Mouse (Mus musculus) stomach, postnatal 0 days (tissue): ENCODE results near the gene Cdh15. TPM values are rescaled to one million over a fixed set of nuclear protein-coding genes. Genes with fewer than 3 reads are reported as not detected.

Source experiments
- ATAC-seq: fragments of 200-750 bp; cut with Nextera tagmentation; 2 replicates; pipeline ENCODE4 v1.8.0; 2017; ENCODE audit not compliant: low FRiP score, low TSS enrichment
- DNase-seq: peaks from one replicate; pipeline ENCODE4 v3.0.0-alpha.2; 2016; ENCODE audit warnings: low spot score
- H3K27ac ChIP-seq: fragments of 300-500 bp; sonication (generic); replicated peaks from 2 replicates; pipeline ENCODE4 v1.5.1; 2014; ENCODE audit warnings: mild to moderate bottlenecking, control low read depth
- H3K27me3 ChIP-seq: fragments of 300-500 bp; sonication (generic); 2 replicates; pipeline ENCODE4 v1.6.1; 2014; ENCODE audit warnings: low read length; ENCODE audit not compliant: control insufficient read depth, insufficient read depth
- H3K36me3 ChIP-seq: fragments of 300-500 bp; sonication (generic); 2 replicates; pipeline ENCODE4 v1.6.1; 2014; ENCODE audit warnings: low read length, mixed read lengths; ENCODE audit not compliant: control insufficient read depth, insufficient read depth
- H3K4me1 ChIP-seq: fragments of 300-500 bp; sonication (generic); replicated peaks from 2 replicates; pipeline ENCODE4 v1.6.1; 2014; ENCODE audit warnings: antibody characterized with exemption; ENCODE audit not compliant: control insufficient read depth, insufficient read depth
- H3K4me2 ChIP-seq: fragments of 300-500 bp; sonication (generic); replicated peaks from 2 replicates; pipeline ENCODE4 v1.6.1; 2014; ENCODE audit warnings: low read depth, mild to moderate bottlenecking, control low read depth, moderate library complexity
- H3K4me3 ChIP-seq: fragments of 300-500 bp; sonication (generic); 2 replicates; pipeline ENCODE4 v1.5.1; 2014; ENCODE audit warnings: low read depth, low read length, control low read depth
- H3K9ac ChIP-seq: fragments of 300-500 bp; sonication (generic); 2 replicates; pipeline ENCODE4 v1.6.1; 2014; ENCODE audit warnings: mild to moderate bottlenecking, low read length, control low read depth, mixed read lengths
- H3K9me3 ChIP-seq: fragments of 300-500 bp; sonication (generic); 2 replicates; pipeline ENCODE4 v1.6.1; 2016; ENCODE audit warnings: low read length; ENCODE audit not compliant: control insufficient read depth
- CTCF ChIP-seq: IDR thresholded peaks from 2 replicates; pipeline ENCODE4 v1.5.1; 2016; ENCODE audit warnings: antibody characterized with exemption, low read depth, mild to moderate bottlenecking, moderate library complexity
- EP300 ChIP-seq: optimal IDR thresholded peaks from 2 replicates; pipeline ENCODE3; 2016; ENCODE audit warnings: antibody characterized with exemption
- WGBS: fragments of 180-500 bp; shearing (Covaris S2); extraction: QIAGEN DNeasy Blood & Tissue Kit; methylation state at CpG from one replicate; pipeline ENCODE4 v1.1.7; 2014; 5-methylcytosine and 5-hydroxymethylcytosine counted together
- polyA plus RNA-seq: library from polyadenylated mRNA; unstranded; fragments of >200 nt; fragmentation: Nextera tagmentation; extraction: Ambion mirVana; gene quantifications from 2 replicates; pipeline ENCODE4 v1.2.1, GENCODE M21; 2015

Cdh15 gene
- 0.23 TPM in 2 replicates for polyA plus RNA-seq

- H3K27ac ChIP-seq, result no peak within 1 kb of the TSS
- no peaks in the 10 kb centered on the region for H3K4me1 ChIP-seq
- no peaks in the 10 kb centered on the region for H3K9me3 ChIP-seq
- H3K4me3 ChIP-seq, result no peak within 1 kb of the TSS
- DNase-seq (peak; percentile 84), ATAC-seq (peak; percentile 82)
- no peak for TF ChIP-seq CTCF
- no peak for TF ChIP-seq EP300
- 20% methylated on average over 17 of the region's 18 CpGs for WGBS
- H3K9ac ChIP-seq, result no peak within 1 kb of the TSS
- H3K27me3 ChIP-seq, result no peaks in the 10 kb centered on the region
- H3K36me3 ChIP-seq, result no peaks in the 10 kb centered on the region
- H3K4me2 ChIP-seq, result 0 out of 2 replicates have a peak within 1 kb of the TSS, but pooled peaks have one; percentile 14
Measured at GRCm38 (mm10) chr8:122847829-122848561, at the start of gene Cdh15. Gene Cdh15 (plus strand): TSS chr8:122847966.

GRCm38 (mm10) chr8:122803906-122804761, 43.6 kb upstream of the Cdh15 start:
- Histone ChIP-seq H3K36me3 (0 out of 2 replicates have a peak, but pooled peaks cover 5% of the 10 kb centered on the region), H3K4me3 (no peak overlapping the region), H3K9ac (no peak overlapping the region), H3K27me3 (no peaks in the 10 kb centered on the region), H3K9me3 (no peaks in the 10 kb centered on the region), H3K4me2 (no peak overlapping the region), H3K27ac (no peak overlapping the region), H3K4me1 (no peaks in the 10 kb centered on the region)
- no peak for ATAC-seq
- WGBS, result 52% methylated on average over 15 of the region's 15 CpGs
- TF ChIP-seq EP300 (no peak), CTCF (no peak)
- DNase-seq, result no peak

DNA sequence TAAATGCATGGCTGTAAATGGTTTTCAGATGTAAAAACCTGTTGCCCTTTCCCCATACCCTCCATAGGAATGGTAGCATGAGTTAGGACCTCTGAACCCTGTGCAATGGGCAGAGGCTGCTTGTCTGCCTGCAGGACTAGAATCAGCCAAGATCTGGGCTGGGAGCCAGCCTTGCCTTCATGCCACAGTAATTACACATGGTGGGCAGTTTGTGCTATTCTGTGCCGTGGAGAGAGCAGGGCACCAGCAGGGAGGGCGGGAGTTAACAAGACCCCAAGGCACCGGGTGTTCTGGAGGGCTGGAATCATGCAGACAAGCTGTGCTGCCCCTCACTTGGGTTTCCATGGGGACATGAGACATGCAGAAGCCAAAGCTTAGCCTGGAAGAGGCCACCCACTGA, 42.4 kb upstream of the Cdh15 start:
- Histone ChIP-seq H3K9ac (no peak overlapping the region), H3K36me3 (0 out of 2 replicates have a peak, but pooled peaks cover 5% of the 10 kb centered on the region), H3K9me3 (no peaks in the 10 kb centered on the region), H3K4me2 (no peak overlapping the region), H3K27ac (no peak overlapping the region), H3K4me1 (no peaks in the 10 kb centered on the region), H3K27me3 (no peaks in the 10 kb centered on the region), H3K4me3 (no peak overlapping the region)
- DNase-seq (no peak), ATAC-seq (no peak)
- TF ChIP-seq CTCF, result no peak
- TF ChIP-seq EP300, result no peak
- WGBS, result 69% methylated on average over 3 of the region's 3 CpGs

DNA sequence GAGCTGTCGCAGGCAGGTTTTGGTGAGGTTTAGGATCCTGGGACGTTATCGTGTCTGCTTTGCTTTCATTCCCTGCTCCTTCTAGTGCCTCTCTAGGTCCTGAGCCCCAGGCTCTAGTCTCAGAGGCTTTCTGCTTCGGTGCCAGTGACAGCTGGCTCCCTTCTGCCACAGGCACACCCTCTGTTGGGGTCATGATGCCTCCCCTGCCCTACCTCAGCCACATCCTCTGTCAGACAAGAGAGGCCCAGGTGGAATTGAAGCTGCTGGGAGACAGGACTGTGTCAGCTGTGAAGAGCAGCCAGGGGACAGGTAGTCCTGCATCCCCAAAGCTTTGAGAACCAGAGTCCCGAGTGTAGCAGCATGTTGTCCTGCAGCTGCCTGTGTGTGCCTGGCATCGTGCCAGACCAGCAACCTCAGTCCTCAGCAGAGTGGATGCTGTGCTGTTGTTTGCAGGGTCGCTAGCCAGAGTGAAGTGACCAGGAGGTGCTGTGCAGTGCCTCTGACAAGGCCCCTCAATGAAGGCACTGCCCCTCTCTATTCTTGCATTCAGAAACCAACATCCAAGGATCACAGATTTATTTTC, 40.7 kb upstream of the Cdh15 start:
- Histone ChIP-seq H3K4me1 (no peaks in the 10 kb centered on the region), H3K9me3 (no peaks in the 10 kb centered on the region), H3K4me3 (no peak overlapping the region), H3K36me3 (0 out of 2 replicates have a peak, but pooled peaks cover 5% of the 10 kb centered on the region), H3K4me2 (no peak overlapping the region), H3K9ac (no peak overlapping the region), H3K27ac (no peak overlapping the region), H3K27me3 (no peaks in the 10 kb centered on the region)
- TF ChIP-seq CTCF (no peak), EP300 (no peak)
- DNase-seq (no peak), ATAC-seq (no peak)
- WGBS, result 56% methylated on average over 7 of the region's 7 CpGs

GRCm38 (mm10) chr8:122807907-122808306, 39.9 kb upstream of the Cdh15 start:
- H3K9ac ChIP-seq, result no peak overlapping the region
- H3K4me2 ChIP-seq, result no peak overlapping the region
- DNase-seq, result no peak
- no peaks in the 10 kb centered on the region for H3K27me3 ChIP-seq
- H3K27ac ChIP-seq, result no peak overlapping the region
- H3K4me1 ChIP-seq, result no peaks in the 10 kb centered on the region
- ATAC-seq, result no peak
- WGBS, result 77% methylated on average over 4 of the region's 4 CpGs
- no peak overlapping the region for H3K4me3 ChIP-seq
- TF ChIP-seq EP300 (no peak), CTCF (no peak)
- H3K9me3 ChIP-seq, result no peaks in the 10 kb centered on the region
- no peaks in the 10 kb centered on the region; the same call in 1 of the 2 replicates for H3K36me3 ChIP-seq
